Mouse (Mus musculus) layer of hippocampus, postnatal 36 days (tissue): ENCODE measurements around the gene Gtpbp10. TPM values are rescaled to one million over a fixed set of nuclear protein-coding genes. Genes with fewer than 3 reads are reported as not detected.

Source experiments
- DNase-seq, 2 experiments: peaks; one replicate each; pipeline ENCODE4 v3.0.0; 2022
- total RNA-seq, 2 experiments: library from RNA; stranded (reverse); gene quantifications; 2 replicates each; pipeline ENCODE4 v1.2.3; 2021

The Gtpbp10 gene
- 10 to 100 TPM; 11.0 to 11.2 TPM for total RNA-seq

GRCm38 (mm10) chr5:5559079-5559740 lies at the start of gene Gtpbp10:
TSS of gene Gtpbp10 (minus strand) at chr5:5559538.
- DNase-seq, result peak; percentile 91

- DNase-seq, result no peak
Observed at GRCm38 (mm10) chr5:5587686-5588085, 28.3 kb upstream of the Gtpbp10 start.

GRCm38 (mm10) chr5:5573749-5574317 lies 14.5 kb upstream of the Gtpbp10 start, which contains the start of gene Gm8773:
TSS of gene Gm8773 (plus strand) at chr5:5573799.
- DNase-seq, result peak; percentile 2 to 4

- DNase-seq, result no peak
Observed at GRCm38 (mm10) chr5:5562435-5562834, 3.1 kb upstream of the Gtpbp10 start.

GRCm38 (mm10) chr5:5561041-5561706 lies 1.8 kb upstream of the Gtpbp10 start:
- no peak for DNase-seq

GRCm38 (mm10) chr5:5559798-5560197 lies 460 bp upstream of the Gtpbp10 start:
- DNase-seq, result no peak

- no peak for DNase-seq
Observed at GRCm38 (mm10) chr5:5551110-5551509, 8.2 kb downstream of the Gtpbp10 start.

- no peak for DNase-seq
Observed at GRCm38 (mm10) chr5:5540385-5540784, 19.0 kb downstream of the Gtpbp10 start.

GRCm38 (mm10) chr5:5539771-5540170 lies 19.6 kb downstream of the Gtpbp10 start:
- no peak for DNase-seq

- no peak for DNase-seq
Observed at GRCm38 (mm10) chr5:5536131-5536530, 23.2 kb downstream of the Gtpbp10 start.

GRCm38 (mm10) chr5:5533656-5534420 lies 25.5 kb downstream of the Gtpbp10 start:
- no peak for DNase-seq

GRCm38 (mm10) chr5:5515411-5515810 lies 43.9 kb downstream of the Gtpbp10 start:
- DNase-seq, result no peak

GRCm38 (mm10) chr5:5514196-5515076 lies 44.9 kb downstream of the Gtpbp10 start, which contains the start of gene Cldn12:
TSS of gene Cldn12 (minus strand) at chr5:5514958.
- peak; percentile 95 to 96 for DNase-seq

GRCm38 (mm10) chr5:5511401-5511800 lies 47.9 kb downstream of the Gtpbp10 start:
- no peak for DNase-seq

GRCm38 (mm10) chr5:5510989-5511388 lies 48.3 kb downstream of the Gtpbp10 start:
- no peak for DNase-seq

- no peak for DNase-seq
Observed at GRCm38 (mm10) chr5:5510304-5510887, 48.9 kb downstream of the Gtpbp10 start.

GRCm38 (mm10) chr5:5508231-5508630 lies 51.1 kb downstream of the Gtpbp10 start:
- DNase-seq, result peak in 1 of 2 experiments; percentile 4

- DNase-seq, result peak; percentile 33 to 47
Observed at GRCm38 (mm10) chr5:5507701-5508225, 51.6 kb downstream of the Gtpbp10 start.

- DNase-seq, result no peak
Observed at GRCm38 (mm10) chr5:5504456-5504855, 54.9 kb downstream of the Gtpbp10 start.

- DNase-seq, result no peak
Observed at GRCm38 (mm10) chr5:5503381-5503780, 56.0 kb downstream of the Gtpbp10 start.

- no peak for DNase-seq
Observed at GRCm38 (mm10) chr5:5501583-5501982, 57.8 kb downstream of the Gtpbp10 start.
